Mouse (Mus musculus): Measurements from ENCODE around the gene Fam187a. TPM values are rescaled to one million over a fixed set of nuclear protein-coding genes. Genes with fewer than 3 reads are reported as not detected.

Gene Fam187a
- polyA plus RNA-seq, 1 experiment from 2014 or later = not detected

- H3K36me3 ChIP-seq = peaks cover 26% of the 10 kb centered on the region
- peak; percentile 94 for ATAC-seq (ENCODE audit: insufficient number of reproducible peaks, insufficient read depth, low FRiP score, low TSS enrichment, low read depth)
These were observed 39.8 kb downstream of the Fam187a start, which contains the start of gene Kif18b for GRCm38 (mm10) chr11:102924557-102925350. Kif18b (minus strand) TSS chr11:102925124.

DNA sequence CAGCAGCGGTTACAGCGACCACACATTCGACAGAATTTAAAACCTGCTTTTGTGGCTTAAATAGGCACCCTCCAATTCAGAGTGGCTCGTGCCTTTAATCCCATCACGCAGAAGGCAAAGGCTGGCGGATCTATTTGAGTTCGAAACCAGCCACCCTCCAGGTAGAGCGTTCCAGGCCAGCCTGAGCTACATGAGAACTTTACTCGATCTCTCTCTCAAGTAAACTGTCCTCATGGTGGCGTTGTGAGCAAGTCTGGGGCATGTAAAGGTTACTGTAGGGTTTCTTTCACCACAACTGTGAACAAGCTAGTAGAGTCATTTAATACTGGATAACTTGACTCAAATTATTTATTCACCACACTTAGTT, 40.4 kb downstream of the Fam187a start:
- no peak for ATAC-seq (ENCODE audit: insufficient number of reproducible peaks, insufficient read depth, low FRiP score, low TSS enrichment, low read depth)

More at GRCm38 (mm10) chr11:102924557-102925350, 39.8 kb downstream of the Fam187a start, which contains the start of gene Kif18b:
- no peaks in the 10 kb centered on the region for H3K27me3 ChIP-seq
- WGBS = under 1% methylated on average over 62 of the region's 62 CpGs
- H3K4me2 ChIP-seq = peak within 1 kb of the TSS; percentile 74
- peak within 1 kb of the TSS; percentile 78 for H3K9ac ChIP-seq (replicated peaks)
- peak within 1 kb of the TSS; percentile 83 for H3K4me3 ChIP-seq (replicated peaks)
- peaks cover 27% of the 10 kb centered on the region for H3K4me1 ChIP-seq (replicated peaks)
- peak within 1 kb of the TSS; percentile 95 for H3K27ac ChIP-seq
- H3K9me3 ChIP-seq = no peaks in the 10 kb centered on the region

GRCm38 (mm10) chr11:102930672-102931071, 45.7 kb downstream of the Fam187a start:
- no peak overlapping the region for H3K9ac ChIP-seq (replicated peaks)
- no peaks in the 10 kb centered on the region for H3K36me3 ChIP-seq
- peaks cover 9% of the 10 kb centered on the region; the same call in 1 of the 2 replicates for H3K27me3 ChIP-seq
- peaks cover 8% of the 10 kb centered on the region; the same call in 1 of the 2 replicates for H3K4me1 ChIP-seq (replicated peaks)
- no peak overlapping the region for H3K27ac ChIP-seq
- WGBS = 89% methylated on average over 10 of the region's 10 CpGs
- ATAC-seq (ENCODE audit: insufficient number of reproducible peaks, insufficient read depth, low FRiP score, low TSS enrichment, low read depth) = no peak
- H3K9me3 ChIP-seq = no peaks in the 10 kb centered on the region
- H3K4me3 ChIP-seq (replicated peaks) = no peak overlapping the region
- no peak overlapping the region for H3K4me2 ChIP-seq

More for the DNA sequence above, 40.4 kb downstream of the Fam187a start:
- Histone ChIP-seq H3K4me2 (peak overlapping the region; percentile 74), H3K9ac (replicated peaks) (peak overlapping the region; percentile 78), H3K36me3 (peaks cover 20% of the 10 kb centered on the region), H3K9me3 (no peaks in the 10 kb centered on the region), H3K27me3 (no peaks in the 10 kb centered on the region), H3K27ac (peak overlapping the region; percentile 95), H3K4me1 (replicated peaks) (peaks cover 27% of the 10 kb centered on the region), H3K4me3 (replicated peaks) (peak overlapping the region; percentile 83)
- WGBS = 2% methylated on average over 10 of the region's 10 CpGs

GRCm38 (mm10) chr11:102936272-102936671, 51.3 kb downstream of the Fam187a start:
- WGBS = 10% methylated on average over 4 of the region's 4 CpGs
- H3K4me1 ChIP-seq (replicated peaks) = peaks cover 40% of the 10 kb centered on the region
- no peaks in the 10 kb centered on the region for H3K9me3 ChIP-seq
- peaks cover 41% of the 10 kb centered on the region for H3K27me3 ChIP-seq
- H3K4me2 ChIP-seq = no peak overlapping the region
- no peaks in the 10 kb centered on the region for H3K36me3 ChIP-seq
- H3K9ac ChIP-seq (replicated peaks) = peak overlapping the region; percentile 31; the same call in 1 of the 2 replicates
- H3K27ac ChIP-seq = no peak overlapping the region
- no peak overlapping the region for H3K4me3 ChIP-seq (replicated peaks)
- no peak for ATAC-seq (ENCODE audit: insufficient number of reproducible peaks, insufficient read depth, low FRiP score, low TSS enrichment, low read depth)

Other genes with a start within 250 kb of the Fam187a start
- gene Meioc, start 221.5 kb upstream of the Fam187a start, polyA plus RNA-seq (2016; fragmentation: Nextera tagmentation; extraction: Ambion mirVana) = 0.98 and 1.3 TPM in 2 replicates
- 52.4 and 54.9 TPM in 2 replicates for gene Ccdc43, start 187.4 kb upstream of the Fam187a start, polyA plus RNA-seq (2016; fragmentation: Nextera tagmentation; extraction: Ambion mirVana)
- gene Adam11, start 123.7 kb upstream of the Fam187a start, polyA plus RNA-seq (2016; fragmentation: Nextera tagmentation; extraction: Ambion mirVana) = 20.9 and 22.2 TPM in 2 replicates
- 117 and 118 TPM in 2 replicates for gene Gjc1, start 65.5 kb upstream of the Fam187a start, polyA plus RNA-seq (2016; fragmentation: Nextera tagmentation; extraction: Ambion mirVana)
- gene Higd1b, start 49.3 kb upstream of the Fam187a start, polyA plus RNA-seq (2016; fragmentation: Nextera tagmentation; extraction: Ambion mirVana) = not detected in 2 replicates
- 260 and 269 TPM in 2 replicates for gene Eftud2, start 4.2 kb upstream of the Fam187a start, polyA plus RNA-seq (2016; fragmentation: Nextera tagmentation; extraction: Ambion mirVana)
- 0.99 and 1.1 TPM in 2 replicates for gene Ccdc103, start 4.0 kb upstream of the Fam187a start, polyA plus RNA-seq (2016; fragmentation: Nextera tagmentation; extraction: Ambion mirVana)
- 0.25 and 0.41 TPM in 2 replicates for gene Gfap, start 15.7 kb downstream of the Fam187a start, polyA plus RNA-seq (2016; fragmentation: Nextera tagmentation; extraction: Ambion mirVana)
- 10.3 and 13.1 TPM in 2 replicates for gene Kif18b, start 40.0 kb downstream of the Fam187a start, polyA plus RNA-seq (2016; fragmentation: Nextera tagmentation; extraction: Ambion mirVana)
- 1.3 and 1.6 TPM in 2 replicates for gene C1ql1, start 61.5 kb downstream of the Fam187a start, polyA plus RNA-seq (2016; fragmentation: Nextera tagmentation; extraction: Ambion mirVana)
- gene Nmt1, start 143.0 kb downstream of the Fam187a start, polyA plus RNA-seq (2016; fragmentation: Nextera tagmentation; extraction: Ambion mirVana) = 53.6 and 53.7 TPM in 2 replicates
- gene Dcakd, start 143.2 kb downstream of the Fam187a start, polyA plus RNA-seq (2016; fragmentation: Nextera tagmentation; extraction: Ambion mirVana) = 167 and 192 TPM in 2 replicates
- gene Plcd3, start 216.5 kb downstream of the Fam187a start, polyA plus RNA-seq (2016; fragmentation: Nextera tagmentation; extraction: Ambion mirVana) = 2.9 and 3.6 TPM in 2 replicates
- gene Acbd4, start 216.5 kb downstream of the Fam187a start, polyA plus RNA-seq (2016; fragmentation: Nextera tagmentation; extraction: Ambion mirVana) = 8.1 and 11.9 TPM in 2 replicates
- gene Hexim1, start 231.1 kb downstream of the Fam187a start, polyA plus RNA-seq (2016; fragmentation: Nextera tagmentation; extraction: Ambion mirVana) = 3.9 and 4.0 TPM in 2 replicates
- gene Hexim2, start 247.3 kb downstream of the Fam187a start, polyA plus RNA-seq (2016; fragmentation: Nextera tagmentation; extraction: Ambion mirVana) = 12.8 and 13.2 TPM in 2 replicates

Measured in limb, embryonic 12.5 days (tissue).